Mouse (Mus musculus) megakaryocyte progenitor cell, adult 5-6 weeks (primary cell): Measurements from ENCODE around the gene Spred1. TPM values are rescaled to one million over a fixed set of nuclear protein-coding genes. Genes with fewer than 3 reads are reported as not detected.
A peak's percentile ranks its signal among the peaks of the same experiment; 100 is the strongest.
"Not testable (repeated sequence)": the region's sequence is repeated elsewhere in the genome, so short reads cannot be mapped to it uniquely, and the experiment has no call there.

Experiments used
- ATAC-seq: replicated peaks from 2 replicates; pipeline ENCODE4 v1.8.0; 2016; ENCODE audit warnings: mild to moderate bottlenecking, moderate TSS enrichment, inconsistent platforms; ENCODE audit not compliant: poor library complexity
- total RNA-seq, 2 experiments: library from RNA; stranded (forward) in 1 of 2; stranded (reverse) in 1 of 2; fragments of 157-497, 149-512 nt in 1 of 2; fragments of 200-1000 nt in 1 of 2; gene quantifications; 2 replicates each; pipeline versions ENCODE4 v1.2.3 to v1.2.4; 2015 to 2017

Spred1 gene
- total RNA-seq, 2 experiments from 2014 or later, result 16.9 to 21.3 TPM

GRCm38 (mm10) chr2:117119291-117120245 lies 1.6 kb upstream of the Spred1 start:
- peak; percentile 33 for ATAC-seq

- peak; percentile 66 for ATAC-seq
These were observed 645 bp upstream of the Spred1 start for GRCm38 (mm10) chr2:117120246-117121211.

DNA sequence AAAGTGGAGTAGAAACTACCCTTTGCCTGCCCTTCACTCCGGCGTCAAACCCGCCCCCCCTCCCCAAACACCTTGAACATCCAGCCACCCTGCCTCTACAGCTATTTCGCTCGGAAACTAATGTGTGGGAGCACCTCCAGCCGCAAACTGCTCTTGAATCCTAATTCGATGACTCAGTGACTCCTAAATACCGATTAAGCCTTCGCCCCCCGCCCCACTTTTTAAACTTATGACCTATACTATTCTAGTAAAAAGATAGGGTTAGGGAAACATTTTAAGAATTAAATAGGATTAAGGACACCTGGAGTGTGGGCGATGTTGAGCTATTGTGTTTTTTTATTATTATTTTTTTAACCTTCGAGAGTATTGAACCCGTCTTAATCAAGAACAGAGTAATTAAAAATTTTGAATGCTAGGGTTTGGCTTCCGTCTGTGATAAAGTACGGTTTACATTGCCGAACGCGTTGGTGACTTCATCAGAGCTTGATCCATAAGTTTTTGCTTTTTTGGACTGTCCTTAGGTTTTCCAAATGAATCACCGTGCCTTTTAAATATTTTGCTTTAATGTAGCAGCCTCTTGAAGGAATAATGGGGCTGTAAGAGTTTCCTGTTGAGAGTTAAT lies 921 bp downstream of the Spred1 start:
- no peak for ATAC-seq

- peak; percentile 37 for ATAC-seq
These were observed 1.6 kb downstream of the Spred1 start for GRCm38 (mm10) chr2:117122701-117123337.

GRCm38 (mm10) chr2:117123701-117124100 lies 2.5 kb downstream of the Spred1 start:
- ATAC-seq, result no peak

DNA sequence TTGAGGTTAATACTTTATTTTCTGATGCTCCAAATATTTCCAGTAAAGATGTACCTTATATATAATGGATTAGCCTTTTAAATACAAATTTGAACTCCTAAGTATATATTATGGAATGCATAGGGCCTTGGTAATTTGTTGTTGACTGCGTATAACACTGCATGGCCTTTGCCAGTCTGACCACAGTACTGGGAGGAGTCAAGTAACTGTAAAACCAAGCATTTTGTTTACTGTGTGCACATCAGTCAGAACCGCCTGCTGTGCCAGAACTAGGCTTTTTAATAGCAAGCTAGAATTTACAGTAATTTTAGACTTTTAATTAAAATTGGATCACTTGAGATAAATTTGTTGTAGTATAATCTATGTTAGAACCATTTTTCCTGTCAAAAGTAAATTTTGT lies 3.7 kb downstream of the Spred1 start:
- ATAC-seq, result no peak

GRCm38 (mm10) chr2:117129156-117129555 lies 8.0 kb downstream of the Spred1 start:
- no peak for ATAC-seq

GRCm38 (mm10) chr2:117131041-117131440 lies 9.9 kb downstream of the Spred1 start:
- not testable (repeated sequence) for ATAC-seq

GRCm38 (mm10) chr2:117131910-117132309 lies 10.7 kb downstream of the Spred1 start:
- ATAC-seq, result no peak

DNA sequence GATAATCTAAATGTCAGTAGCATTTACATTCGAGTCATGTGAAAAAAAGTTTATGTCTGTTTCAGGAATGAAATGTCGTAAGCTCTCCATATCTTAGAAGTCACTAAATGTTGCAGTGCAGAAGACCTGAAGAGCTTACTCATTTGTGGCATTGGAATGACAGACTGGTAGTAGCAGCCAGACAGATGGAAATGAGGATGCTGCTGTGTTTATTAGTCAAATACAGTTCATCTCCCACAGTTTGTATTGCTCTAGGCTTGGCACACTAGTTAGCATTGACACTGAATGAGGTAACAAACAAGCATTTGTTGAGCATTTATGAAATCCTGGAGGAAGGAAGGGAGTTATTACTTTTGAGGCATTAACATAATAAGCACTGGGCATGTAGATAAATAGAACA lies 12.4 kb downstream of the Spred1 start:
- no peak for ATAC-seq

- no peak for ATAC-seq
These were observed 16.6 kb downstream of the Spred1 start for GRCm38 (mm10) chr2:117137751-117138150.

- no peak for ATAC-seq
These were observed 17.8 kb downstream of the Spred1 start for GRCm38 (mm10) chr2:117138932-117139331.

GRCm38 (mm10) chr2:117139977-117140376 lies 18.8 kb downstream of the Spred1 start:
- ATAC-seq, result no peak

- ATAC-seq, result no peak
These were observed 21.9 kb downstream of the Spred1 start for GRCm38 (mm10) chr2:117143106-117143505.

DNA sequence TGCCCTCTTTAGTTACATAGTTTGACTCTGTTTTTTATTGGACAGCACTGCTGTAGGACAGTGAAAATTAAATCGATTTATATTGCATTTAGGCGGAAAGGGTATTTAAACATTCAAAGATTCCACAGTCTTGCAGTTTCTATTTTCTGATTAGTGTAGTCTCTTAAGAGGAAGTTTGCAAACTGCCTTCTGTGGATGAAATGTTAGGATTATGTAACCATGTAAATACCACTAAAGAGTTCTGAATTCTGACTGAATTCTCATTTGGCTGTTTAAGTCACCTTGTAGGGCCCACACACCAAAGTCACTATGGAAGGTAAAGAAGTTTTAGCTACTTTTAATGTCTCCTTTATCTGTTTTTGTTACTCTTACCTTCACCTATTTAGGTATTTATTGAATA lies 24.9 kb downstream of the Spred1 start:
- ATAC-seq, result peak; percentile 63

GRCm38 (mm10) chr2:117146617-117147016 lies 25.4 kb downstream of the Spred1 start:
- 0 out of 2 replicates have a peak, but pooled peaks have one; percentile 9 for ATAC-seq

GRCm38 (mm10) chr2:117152161-117152560 lies 31.0 kb downstream of the Spred1 start:
- no peak for ATAC-seq

DNA sequence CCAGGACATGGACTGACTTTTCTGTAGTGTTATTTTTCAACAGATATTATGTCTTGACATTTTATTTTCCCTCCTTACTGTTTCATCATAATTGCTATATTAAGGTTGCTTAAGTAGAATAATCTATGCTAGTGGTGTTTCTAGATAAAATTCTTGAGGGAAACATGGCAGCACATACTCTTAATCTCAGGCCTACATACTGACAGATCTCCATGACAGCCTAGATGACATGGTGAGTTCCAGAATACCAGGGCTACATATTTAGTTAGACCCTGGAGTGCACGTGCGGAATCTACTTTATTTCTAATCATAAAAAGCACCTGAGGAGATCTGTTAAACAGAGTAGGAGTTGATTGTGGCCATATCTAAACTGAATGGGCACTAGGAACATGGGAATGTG lies 47.2 kb downstream of the Spred1 start:
- peak; percentile 82 for ATAC-seq

DNA sequence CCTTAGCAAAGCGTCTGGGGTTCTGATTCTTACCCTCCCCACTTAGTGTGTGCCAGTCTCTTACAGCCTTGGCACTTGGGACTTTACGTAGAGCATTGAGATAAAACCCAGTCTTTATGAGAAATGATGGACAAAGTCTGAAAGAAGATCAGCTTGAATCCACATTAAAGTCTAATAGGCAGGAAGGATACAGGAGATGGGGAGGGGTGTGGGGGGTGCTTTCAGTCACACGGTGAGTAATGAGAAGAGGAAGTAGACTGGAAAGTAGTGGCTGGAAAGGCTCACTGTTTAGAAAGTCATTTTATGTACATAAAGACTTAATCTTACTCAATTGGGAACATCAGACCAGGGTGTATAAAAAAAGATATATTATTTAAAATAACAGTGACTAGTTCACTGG lies 47.9 kb downstream of the Spred1 start:
- ATAC-seq, result peak; percentile 66

GRCm38 (mm10) chr2:117172981-117173380 lies 51.8 kb downstream of the Spred1 start:
- ATAC-seq, result no peak
